Mouse (Mus musculus): ENCODE data around the gene Slc22a4.
"Not testable (repeated sequence)": the region's sequence is repeated elsewhere in the genome, so short reads cannot be mapped to it uniquely, and the experiment has no call there.

DNA sequence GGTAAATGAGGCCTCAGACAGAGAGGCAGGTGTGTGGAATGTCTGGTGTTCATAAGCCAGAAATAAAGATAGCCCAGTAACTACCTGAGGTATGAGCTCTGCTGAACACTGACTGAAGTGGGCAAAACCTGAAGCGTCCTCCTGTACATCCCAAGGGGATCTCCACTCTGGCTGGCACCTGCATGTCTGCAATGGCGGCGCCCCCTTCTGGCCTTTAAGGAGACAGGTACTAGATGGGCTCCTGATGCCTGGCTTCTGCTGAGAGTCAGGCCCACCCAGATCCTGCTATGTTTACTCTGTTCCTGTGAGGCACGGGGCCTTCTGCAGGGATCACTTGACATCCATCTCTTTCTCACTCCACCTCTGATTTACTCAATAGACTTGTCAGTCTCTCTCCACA, 69.7 kb downstream of the Slc22a4 start:
- not testable (repeated sequence) for TF ChIP-seq POLR2A (IDR thresholded peaks at IDR 0.05; ENCODE audit: control insufficient read depth, extremely low read depth, insufficient read depth, low read length, poor library complexity); CTCF (IDR thresholded peaks at IDR 0.05; ENCODE audit: borderline replicate concordance, control insufficient read depth, extremely low read depth, insufficient read depth, low read length, poor library complexity)

Measured in thymus, adult 2 months (tissue).